Mouse (Mus musculus) skeletal muscle tissue, adult 2 months (tissue): ENCODE measurements around the gene Fbxl20.

Experiments
- DNase-seq: peaks from one replicate; pipeline ENCODE4 v3.0.0-alpha.2; 2012; ENCODE audit warnings: low read depth, low spot score

Fbxl20 gene

DNA sequence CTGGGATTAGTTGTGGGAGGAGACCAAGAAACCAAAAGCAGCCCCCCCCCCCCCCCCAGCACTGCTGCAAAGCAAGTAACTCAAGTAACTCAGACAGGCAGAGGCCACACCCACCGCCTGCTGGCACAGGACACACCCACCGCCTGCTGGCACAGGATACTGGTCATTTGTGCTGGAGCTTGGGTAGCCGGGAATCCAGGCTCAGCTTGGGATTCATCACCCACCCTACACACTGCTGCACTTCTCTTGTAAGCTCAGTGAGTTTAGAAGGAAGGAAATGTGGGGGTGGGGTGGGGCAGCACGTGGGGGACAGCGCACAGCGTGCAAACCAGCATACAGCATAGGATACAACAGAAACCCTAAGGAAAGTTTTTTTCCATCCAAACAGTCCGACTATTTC, 62.0 kb downstream of the Fbxl20 start:
- no peak for DNase-seq

DNA sequence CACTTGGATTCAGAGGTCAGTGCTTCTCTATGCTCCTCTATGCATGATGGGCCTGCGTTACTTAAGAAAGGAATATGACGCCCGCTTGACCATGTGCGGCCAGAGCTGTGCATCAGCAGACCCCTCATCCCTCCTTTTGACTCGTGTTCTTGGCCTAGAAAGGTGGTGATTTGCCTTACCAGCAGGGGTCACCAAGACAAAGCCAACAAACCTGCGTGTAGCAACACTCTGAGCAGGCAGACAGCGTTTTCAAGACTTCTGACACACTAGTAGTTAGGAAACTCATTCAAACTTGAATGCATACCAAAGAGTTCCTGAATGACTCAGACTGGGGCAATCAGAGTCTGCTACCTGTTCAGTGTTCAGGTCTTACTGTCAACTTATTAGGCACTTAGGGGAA, 63.6 kb downstream of the Fbxl20 start:
- DNase-seq: no peak

DNA sequence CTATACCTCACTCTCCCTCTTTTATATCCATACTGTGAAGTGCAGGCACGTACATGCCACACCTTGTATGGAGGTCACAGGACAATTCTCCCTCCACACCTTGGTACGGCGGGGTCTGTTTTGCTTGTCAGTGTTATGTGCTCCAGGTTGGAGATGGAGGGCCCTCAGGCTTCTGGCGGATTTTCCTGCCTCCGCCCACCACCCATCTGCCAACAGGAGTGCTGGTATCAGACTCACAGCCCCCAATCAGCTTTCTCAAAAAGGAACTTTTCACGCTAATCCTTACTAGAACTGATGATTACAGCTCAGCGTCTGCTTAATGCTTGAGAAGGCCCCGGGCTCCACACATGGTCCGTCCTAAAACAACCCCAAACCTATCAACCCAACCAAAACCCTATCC, 64.1 kb downstream of the Fbxl20 start:
- DNase-seq: no peak

DNA sequence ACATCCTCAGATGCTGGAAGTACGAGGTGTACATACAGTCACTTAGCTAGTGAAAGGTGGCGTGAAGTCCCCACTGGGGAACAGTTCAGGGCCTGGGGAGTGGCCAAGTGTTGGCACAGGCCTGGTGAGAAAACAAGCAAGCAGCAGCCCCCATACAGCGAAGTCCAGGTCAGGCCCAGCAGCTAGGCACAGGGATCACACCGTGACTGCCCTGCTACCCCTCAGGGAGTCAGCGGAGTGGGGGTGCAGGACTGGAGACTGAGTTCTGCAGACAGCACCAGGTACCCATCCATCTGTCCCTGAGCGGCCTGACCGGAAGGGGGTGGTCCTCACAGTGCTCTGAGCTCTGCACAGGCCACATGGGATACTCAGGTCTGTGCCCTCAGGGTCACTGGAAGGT, 67.5 kb downstream of the Fbxl20 start:
- DNase-seq: no peak

DNA sequence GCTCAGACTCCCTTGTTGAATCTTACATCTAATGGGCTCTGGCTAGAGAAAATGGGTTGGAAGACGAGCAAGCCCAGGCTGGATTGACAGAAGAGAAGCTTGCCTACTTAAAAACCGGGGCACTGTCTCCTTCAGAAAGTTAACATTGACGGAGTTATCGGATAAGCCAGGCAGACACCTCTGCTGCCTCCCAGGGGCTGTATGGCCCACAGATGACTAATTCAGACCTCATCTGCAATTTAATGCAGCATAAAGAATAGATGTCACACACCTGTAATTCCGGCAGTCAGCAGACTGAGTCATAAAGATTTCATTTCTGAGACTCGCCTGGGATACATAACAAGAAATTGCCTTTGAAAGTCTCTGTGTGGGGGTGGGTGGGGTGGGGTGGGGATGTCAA, 69.8 kb downstream of the Fbxl20 start:
- no peak for DNase-seq

DNA sequence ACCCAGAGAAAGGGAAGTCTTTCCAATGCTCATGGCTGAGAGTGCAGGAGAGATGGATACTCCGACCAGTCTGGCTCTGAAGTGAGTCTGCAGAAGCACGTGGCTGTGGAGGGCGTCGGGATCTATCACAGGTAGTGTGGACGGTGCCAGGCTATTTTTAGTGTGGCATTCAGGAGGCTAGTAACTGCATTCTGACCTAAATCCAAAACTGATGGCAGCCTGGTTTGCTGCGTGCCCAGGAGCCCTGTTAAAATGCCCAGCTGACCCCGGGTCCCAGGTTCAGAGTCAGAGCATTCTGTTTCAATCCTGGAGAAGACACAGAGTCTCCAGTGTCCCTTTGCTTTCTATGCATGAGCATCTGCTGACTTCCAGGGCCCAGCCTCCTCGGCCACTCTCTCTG, 73.1 kb downstream of the Fbxl20 start:
- peak; percentile 70 for DNase-seq

DNA sequence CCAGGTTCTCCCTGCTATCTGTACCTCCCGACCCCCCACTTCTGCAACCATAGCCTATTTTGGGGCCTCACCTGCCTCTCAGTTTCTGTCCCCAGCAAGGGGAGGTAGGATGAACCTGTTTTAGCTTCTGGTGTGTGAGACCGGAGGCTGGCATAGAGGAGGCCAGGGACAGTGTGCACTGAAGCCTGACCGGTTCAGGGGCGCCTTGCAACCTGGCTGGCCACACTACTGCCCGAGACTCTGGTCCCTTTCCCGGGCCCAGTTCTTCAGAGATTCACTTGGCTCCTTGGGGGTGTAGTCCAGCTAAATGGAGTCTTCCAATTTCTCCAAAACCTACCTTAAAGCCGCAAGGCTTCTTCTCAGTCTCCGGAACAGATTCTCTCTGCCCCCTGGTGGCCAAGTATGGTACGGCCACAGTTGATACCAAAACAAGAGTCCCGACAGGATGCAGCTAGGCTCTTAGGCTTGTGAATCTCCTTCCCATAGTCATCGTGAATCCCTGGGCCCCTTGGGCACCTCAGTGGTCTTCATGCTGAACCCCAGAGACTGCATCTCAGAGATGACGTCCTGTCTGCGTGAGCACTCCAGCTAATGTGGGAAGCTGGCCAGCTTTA, 74.9 kb downstream of the Fbxl20 start:
- peak; percentile 71 for DNase-seq

DNA sequence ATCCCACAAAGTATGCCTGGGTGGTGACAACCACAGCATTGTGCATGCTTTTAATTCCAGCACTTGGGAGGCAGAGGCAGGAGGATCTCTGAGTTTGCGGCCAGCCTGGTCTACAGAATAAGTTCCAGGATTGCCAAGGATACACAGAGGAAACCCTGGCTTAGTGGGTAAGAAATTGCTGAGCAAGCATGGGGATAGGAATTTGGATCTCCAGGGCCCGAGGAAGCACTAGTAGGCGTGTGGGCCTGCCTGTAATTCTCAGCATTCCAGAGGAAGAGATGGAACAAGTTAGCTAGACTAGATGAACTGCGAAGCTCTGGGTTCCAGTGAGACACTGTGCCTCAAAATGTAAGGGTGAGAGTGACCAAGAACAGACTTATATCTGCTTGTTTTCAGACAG, 76.8 kb downstream of the Fbxl20 start:
- DNase-seq: no peak

DNA sequence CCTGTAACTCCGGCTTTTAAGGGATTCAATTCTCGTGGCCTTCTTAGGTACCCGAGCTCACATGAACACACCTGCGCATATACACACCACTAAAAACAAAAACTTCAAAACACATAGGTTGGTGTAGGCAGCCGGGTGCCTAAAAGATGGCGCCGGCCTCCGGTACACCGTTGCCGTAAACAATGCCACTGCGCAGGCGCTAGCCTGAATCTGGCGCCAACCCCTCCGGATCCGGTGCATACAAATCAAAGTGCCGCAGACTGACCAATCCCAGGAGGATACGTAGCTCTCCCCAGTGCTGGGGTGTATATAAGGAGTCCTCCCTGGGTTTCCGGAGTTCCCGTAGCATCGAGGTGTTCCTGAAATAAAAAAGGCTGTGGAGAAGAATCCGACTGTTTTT, 82.9 kb downstream of the Fbxl20 start:
- no peak for DNase-seq

DNA sequence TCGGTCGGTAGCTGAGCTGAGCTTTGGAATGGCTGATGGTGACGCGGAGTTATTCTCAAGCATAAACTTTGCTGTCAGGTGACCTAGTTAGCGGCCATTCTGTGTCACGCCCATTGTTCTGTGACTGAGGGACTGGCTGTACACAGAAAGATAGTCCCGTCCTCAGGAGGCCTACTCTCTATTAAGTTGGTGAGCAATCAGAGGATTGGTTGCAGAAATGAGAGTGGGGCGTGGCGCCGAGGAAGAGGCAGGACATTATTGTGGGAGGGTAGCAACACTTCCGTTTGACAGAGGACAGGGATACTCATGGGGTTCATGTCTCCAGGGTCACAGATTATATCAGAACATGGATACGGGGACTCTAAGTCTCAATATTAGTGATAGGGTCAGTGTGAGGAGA, 84.0 kb downstream of the Fbxl20 start:
- DNase-seq: no peak

DNA sequence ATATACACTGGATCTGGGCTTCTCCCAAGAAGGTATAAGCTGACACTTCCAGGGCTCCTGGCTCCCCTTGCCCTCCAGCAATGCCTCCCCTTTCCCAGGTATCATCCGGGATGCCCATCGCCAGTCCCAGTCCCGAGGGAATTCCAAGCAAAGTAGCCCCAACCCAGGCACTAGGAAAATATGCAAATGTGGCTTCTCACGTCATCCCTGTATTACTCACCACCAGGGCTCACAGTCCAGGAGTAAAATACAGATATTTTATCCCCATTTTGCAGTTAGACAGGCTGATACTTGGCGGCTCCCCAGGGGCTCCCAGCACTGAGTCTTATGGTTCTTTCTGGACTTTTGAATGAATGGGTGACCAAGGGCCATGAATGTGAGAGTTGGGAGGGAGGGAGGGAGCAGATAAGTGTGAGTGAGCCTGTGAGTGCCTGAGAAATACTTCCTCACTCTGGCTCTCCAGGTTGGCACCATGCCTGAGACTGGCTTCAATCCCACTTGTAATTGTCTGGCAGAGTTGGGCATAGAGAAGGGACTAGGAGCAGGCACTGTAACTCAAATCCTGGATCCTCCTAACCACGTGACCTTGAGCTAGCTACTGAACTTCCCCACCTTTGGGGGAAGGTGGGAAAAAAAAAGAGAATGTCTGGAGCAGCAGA, 88.2 kb downstream of the Fbxl20 start:
- DNase-seq: no peak

DNA sequence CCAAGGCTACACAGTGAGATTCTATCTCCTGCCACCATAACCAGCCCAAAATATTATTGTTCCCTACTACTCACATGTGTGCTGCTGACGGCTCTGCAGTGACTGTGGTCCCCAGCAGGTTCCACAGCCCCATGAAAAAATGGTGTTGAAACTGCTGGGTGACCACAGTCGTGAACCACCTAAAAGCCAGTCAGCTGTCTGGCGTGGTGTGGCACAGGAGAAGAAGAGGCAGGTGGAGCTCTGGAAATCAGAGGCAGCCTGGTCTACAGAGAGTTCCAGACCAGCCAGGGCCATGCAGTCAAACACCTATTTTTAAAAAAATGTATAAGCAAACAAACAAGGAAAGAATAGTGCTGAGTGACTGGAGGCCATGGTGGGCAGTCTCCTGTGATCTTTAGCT, 88.8 kb downstream of the Fbxl20 start:
- DNase-seq: no peak

DNA sequence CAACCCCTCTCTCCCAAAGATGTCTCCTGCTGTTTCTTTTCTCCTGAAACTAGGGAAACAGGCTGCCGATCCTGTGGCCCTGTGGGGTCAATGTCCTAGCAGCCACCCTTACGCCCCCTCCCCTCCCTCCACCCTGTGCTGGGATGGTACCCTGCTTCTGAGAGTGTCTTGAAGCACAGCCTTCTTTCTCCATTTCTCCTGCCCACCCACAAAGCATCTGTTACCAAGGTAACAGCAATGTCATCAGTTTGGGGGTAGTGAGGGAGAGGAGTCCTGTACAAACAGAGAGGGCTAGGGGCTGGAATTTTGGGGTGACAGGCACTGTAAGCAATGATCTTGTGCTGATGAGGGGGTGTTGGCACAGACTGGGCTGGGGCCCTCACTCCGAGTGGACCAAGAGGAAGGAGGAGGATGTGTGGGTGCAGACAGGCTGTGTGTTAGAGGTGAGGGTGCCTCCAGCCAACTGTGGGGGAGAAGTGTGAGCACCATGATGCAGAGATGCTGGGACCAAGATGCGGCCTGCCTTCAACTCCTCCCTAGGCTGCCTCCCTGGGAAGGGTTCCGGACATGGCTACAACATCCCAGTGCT, 90.0 kb downstream of the Fbxl20 start:
- no peak for DNase-seq

DNA sequence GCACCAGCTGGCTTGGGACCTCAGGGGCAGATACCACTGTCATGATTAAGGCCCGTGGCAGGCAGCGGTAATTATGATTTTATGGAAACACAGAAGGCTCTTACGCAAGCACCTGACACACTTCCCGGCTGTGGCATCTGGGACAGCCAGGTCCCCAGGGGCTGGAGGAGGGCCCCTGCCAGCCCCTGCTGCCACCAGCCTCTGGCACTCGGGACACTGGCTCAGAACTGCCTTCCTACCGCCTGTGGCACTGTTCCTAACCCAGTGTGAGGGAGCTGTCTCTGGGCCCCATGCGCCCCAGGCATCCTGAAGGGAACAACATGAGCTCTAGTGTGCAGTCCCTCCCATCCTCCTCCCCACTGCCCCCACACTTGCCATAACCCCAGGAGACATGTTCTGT, 90.5 kb downstream of the Fbxl20 start:
- DNase-seq: peak; percentile 42

DNA sequence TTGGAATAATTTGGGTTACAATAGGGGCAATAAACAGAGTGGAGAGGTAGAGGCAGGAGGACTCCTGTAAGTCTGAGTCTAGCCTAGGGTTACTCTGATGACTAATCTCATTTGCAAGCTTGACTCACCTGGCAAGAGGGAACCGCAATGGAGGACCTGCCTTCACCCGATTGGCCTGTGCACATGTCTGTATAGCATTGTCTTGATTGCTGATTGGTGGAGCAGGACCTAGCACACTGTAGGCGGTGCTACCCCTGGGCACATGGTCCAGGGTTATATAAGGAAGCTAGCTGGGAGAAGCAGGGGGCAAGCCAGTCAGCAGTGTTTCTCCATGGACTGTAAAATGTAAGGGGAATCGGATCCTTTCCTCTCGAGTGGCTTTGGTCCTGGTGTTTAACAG, 92.2 kb downstream of the Fbxl20 start:
- DNase-seq: no peak

DNA sequence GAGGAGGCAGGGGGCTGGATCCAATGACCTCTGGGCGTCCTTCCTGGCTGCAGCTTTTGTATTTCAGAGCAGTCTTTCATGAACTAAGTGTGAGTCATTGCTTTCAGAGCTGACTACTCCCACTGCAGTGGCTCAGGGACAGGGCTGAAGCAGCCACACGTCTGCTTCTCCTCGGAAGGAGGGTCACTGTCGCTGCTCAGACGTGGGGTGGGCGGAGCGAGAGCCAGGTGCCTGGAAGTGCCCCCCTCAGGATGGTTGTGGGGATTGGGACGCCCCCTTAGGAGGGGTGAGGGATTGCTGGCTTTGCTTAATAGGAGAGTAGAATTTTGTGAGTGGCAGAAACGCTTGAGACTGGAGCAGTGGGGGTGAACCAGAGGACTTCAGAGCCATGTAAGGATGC, 92.7 kb downstream of the Fbxl20 start:
- no peak for DNase-seq

DNA sequence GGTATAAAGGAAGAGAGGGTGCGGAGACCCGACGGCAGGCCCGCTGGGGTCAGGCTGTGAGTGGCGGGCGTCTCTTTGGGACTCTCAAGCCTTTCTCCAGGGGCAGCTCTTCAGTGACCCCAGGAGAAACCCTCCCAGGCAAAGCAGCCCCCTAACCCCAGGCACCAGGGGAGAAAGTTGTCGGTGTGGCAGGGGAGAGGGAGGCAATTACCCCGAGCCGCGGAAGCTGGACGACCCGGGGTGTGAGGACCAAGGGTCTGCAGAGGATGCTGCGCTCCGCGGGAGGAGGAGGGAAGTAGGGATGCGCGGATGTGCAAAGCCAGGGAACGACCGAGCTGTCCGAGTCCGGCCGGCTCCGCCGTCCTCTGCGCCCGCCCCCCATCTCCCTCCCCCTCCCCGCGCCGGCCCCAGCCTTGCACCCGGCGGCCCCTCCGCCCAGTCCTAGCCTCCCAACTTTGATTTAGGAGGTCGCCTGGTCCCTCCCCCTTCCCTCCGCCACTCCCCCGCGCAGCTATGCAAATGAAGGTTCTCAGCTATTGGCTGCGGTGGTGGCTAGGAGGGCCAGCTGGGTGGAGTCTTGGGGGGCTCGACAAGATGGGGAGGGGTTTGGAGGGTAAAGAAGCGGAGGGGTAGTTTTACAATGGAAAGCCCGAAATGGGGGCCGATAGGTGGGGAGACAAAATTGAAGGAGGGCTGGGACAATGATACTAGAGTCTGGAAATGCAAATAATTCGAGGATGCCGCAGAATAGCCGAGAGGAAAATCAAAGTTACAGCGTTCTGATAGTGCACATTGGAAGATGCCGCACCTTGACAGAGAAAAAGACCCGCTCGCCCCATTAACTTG, 97.0 kb downstream of the Fbxl20 start, which contains the start of gene Stac2:
Stac2 (minus strand) TSS at position 474 of the 846 bp plus-strand sequence.
- DNase-seq: no peak

DNA sequence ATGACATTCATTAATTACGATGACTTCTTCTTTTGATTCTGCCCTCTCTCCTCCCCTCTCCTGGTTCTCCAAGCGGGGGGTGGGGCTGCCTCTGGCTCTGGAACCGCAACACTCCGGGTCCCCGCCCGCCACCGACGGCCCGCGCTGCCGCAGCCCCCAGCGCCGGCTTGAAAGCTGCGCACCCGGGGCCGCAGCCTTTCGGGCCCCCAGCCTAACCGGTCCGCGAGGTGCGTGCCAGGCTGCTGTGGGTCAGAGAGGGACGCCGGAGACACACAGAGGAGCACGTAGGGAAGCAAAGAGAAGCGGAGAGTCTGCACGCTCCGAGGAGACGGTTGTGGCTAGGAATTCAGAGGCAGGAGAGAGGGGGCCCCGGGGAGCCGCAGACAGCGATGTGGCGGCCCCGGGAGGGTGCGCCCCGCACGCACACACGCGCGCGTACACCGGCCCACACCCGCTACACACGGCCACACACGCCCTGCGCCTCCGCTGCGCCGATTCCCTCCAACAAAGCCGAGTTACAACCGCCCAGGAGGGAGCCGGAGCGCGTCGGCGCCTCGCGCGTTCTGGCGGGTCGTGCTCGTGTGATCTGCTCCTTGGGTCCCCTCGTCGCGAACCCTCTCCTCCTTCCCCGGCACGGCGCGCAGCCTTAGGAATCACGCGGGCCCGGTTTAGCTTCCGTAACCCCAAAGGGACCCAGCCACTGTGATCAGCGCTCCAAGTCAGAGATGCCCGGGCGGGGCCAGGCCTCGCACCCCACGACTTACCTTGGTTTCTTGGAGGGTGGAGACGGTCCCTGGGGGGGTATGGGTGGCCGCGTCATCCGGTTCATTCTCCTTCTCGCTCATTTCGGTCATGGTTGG, 97.8 kb downstream of the Fbxl20 start:
- no peak for DNase-seq

DNA sequence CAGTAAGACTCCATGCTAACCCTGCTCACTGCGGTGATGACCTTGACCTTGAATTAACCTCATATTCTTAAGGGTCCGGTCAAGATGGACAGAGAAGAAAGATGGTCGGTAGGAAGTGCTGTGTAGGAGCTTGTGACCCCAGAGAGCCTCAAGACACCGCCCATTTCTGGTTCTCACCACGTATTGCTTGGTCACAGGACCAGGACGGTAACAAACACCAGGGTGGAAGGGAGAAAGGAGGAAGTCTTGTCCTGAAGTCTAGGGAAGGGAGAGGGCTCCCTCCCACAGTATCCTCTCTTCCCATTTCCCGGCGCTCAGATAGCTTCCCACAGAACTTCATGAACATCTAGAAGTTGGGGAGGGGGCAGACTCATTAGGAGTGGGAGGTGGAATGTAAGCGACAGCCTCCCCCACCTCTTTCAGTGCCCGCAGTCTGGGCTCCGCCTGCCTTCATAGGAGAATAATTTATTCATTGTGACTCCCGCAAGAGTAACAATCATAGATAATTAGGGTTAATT, 98.5 kb downstream of the Fbxl20 start:
- no peak for DNase-seq

DNA sequence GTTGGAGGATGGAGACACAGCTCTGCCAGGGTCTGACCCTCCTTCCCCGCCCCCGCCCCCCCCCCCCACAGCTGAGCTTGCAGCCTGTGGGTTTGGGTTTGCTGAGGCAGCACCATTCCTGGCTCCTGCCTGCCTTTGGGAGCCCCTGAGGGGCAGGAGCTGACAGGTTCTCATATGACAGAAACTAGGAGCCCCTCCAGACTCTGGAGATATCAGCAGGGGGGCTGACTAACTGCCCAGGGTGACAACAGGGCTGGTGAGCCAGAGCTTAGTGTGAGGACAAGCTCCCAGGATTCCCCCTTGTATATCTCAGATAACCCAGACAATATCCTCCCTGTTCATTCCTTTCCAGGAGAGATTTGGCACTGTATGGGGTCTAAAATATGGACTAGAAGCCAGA, 99.3 kb downstream of the Fbxl20 start:
- DNase-seq: no peak

DNA sequence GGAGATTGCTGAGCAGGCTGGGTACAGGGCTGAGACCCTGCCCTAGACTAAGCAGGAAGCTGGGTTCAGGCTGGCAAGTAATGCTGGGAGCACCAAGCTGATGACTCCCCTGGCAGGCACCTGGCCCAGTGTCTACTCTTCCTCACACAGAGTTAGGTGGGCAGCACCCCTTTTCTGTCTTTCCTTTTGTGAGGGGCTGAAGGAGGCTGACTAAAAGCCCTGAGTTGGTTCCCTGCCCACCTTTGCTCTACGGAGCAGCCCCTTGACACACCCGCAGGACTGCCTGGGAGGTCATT, 99.7 kb downstream of the Fbxl20 start:
- DNase-seq: no peak
